Mouse (Mus musculus) spleen, postnatal 14 days (tissue): Measurements from ENCODE around the gene Epb41l1.
A peak's percentile ranks its signal among the peaks of the same experiment; 100 is the strongest.
"Not testable (repeated sequence)": the region's sequence is repeated elsewhere in the genome, so short reads cannot be mapped to it uniquely, and the experiment has no call there.

Experiments used
- DNase-seq, 2 experiments: peaks; one replicate each; pipeline ENCODE4 v3.0.0; 2021 to 2022; ENCODE audit warnings: low spot score in 2 of 2

Epb41l1 gene

DNA sequence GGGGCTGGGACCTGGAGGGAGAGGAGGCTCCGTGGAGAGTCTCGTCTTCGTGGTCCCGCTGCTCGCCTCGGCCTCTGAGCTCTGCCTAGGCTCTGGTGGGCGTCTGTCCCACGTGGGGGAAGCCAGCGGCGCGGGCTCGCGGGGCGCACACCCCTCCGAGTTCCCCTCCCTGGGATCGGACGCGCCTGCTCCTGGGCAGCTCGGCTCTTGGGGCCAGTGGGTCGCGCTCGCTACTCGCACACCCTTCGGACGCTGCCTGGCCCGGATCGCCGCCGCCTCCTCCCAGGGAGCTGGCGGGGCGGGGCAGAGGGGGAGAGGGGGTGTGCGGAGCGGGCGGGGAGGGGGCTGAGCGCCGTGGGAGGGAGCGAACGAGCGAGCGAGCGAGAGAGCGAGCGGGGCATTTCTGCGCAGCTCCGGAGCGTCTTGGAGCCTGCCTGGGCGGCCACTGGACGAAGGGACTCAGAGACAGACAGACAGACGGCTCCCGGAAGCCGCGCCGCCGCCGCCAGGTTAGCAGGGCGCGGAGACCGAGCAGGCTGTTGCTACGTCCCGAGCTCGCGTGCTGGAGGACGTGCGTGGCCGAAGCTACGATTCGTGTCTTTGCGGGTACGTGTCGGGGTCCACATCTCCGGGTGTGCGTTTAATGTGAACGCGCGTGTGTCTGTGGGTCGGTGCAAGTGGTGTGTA is at the start of gene Epb41l1:
Gene Epb41l1 (plus strand): TSS at position 216 of the 687 bp plus-strand sequence.
- DNase-seq = no peak

DNA sequence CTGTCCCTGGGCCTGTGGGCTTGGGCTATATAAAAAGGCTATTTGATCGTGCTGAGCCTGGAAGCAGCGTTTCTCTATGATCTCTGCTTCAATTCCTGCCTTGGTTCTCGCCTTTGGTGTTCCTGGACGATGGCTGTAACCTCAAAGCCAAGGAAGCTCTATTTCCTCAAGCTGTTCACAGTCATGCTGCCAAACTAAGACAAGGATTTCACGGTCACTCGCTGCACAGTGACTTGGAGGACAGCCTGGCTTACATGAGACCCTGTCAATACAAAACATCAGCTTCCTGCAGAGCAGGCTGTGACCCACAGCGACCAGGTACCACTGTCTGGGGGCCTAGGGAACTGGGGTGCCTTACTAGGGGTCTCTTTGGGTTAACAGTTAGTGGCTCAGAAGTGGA is 43.8 kb upstream of the Epb41l1 start:
- no peak for DNase-seq

DNA sequence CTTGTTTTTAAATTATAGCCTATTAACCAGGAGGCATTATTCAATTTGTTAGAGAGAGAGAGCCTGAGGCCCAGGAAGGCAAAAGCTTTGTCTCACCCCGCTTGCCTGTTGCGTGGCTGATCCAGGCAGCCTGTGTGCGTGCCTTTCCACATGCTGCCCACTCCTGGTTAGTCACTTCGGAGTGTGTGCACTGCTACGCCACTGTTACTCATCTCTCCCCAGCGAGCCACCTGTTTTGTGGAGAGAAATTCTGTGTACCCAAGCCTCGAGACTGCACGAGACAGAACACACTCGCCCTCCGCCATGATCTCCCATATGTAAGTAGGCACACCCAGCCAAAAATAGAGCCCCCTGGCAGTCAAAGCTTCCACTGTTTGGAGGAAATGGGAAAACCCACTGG is 40.8 kb upstream of the Epb41l1 start:
- DNase-seq = no peak

DNA sequence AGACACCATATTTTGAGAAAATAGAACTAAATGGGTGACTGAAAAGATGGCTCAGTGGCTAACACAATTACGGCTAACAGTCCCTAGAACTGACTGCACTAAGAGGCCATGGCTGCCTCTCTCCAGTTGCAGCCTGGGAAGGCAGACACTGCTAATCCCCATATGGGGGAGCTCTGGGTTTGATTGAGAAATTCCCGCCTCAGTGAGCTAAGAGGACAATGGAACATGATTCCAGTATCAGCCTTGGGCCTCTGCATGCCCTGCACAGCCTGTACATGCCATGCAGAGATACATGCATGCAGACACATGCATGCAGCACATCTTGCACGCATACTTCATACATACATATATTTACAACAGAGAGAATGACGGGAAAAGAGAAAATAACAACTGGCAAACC is 39.4 kb upstream of the Epb41l1 start:
- no peak for DNase-seq

DNA sequence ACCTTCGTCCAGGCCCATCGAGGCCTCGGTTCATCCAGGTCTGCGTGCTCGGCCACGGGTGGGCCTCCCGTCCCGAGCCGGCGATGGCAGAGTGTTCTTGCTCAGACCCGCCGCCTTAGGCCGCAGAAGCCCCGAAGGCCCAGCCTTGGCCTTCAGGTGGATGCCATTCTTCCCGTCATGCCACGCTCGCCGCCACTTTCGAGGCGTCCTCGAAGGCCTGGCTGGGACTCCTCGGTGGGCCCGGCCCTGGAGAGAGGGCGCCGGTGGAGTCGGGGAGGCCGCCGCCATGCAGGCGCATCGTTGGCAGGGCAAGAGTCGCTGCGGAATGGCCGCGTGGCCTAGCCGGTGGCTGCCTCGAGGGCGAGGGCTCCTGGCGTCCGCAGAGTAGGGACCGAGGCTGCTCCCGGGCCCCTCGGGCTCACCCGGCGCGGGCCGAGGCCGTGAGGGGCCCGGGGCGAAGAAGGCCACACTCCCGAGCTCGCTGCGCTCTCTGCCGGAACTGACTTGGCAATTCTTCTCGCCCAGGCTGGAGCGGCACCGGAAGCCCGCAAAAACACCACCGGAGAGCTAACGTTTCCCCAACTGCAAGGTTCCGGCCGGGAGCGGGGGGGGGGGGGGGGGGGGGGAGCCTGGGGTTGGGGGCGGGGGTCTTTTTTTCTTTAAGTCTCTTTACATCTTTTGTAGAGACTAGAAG is 28.1 kb upstream of the Epb41l1 start:
- DNase-seq = peak; percentile 42 to 64

DNA sequence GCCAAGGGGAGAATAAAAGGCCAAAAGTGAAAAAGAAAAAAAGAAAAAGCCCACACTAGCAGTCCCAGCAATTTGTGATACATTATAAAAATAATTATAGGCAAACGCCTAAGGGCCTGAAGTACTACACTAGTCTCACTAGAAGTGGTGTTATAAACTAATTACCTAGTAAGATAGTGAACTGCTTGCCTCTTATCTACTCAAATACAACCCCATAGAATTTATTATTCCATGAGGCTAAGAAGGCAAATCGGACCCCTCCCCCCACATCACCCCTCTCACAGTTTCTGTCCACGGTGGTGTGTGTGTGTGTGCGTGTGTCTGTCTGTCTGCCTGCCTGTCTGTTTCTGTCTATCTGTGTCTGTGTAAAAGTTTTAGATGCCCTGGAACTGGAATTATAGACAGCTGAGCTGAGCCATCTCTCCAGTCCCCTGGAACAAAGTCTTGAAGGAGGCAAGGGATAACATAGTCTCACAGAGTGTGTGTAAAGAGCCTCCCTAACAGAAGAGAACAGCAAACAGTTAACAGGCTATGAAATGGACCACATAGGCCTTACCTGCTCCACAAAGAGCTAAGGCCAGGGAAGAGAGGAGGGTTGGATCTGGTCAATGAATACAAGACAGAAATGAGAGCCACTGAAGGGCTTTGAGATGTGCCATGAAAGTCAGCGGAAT is 27.4 kb upstream of the Epb41l1 start:
- DNase-seq = no peak

DNA sequence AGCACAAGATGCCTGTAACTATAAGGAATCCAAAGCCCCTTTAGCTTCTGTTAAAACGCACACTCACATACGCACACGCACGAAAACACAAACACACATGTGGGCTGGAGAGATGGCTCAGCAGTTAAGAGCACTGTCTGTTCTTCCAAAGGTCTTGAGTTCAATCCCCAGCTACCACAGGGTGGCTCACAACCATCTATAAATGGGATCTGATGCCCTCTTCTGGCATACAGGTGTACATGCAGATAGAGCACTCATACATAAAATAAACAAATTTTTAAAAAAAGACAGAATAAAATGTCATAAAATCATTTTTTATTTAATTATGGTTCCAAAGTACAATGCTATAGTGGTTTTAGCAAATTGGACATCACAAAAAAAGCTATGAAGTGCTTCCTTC is 26.4 kb upstream of the Epb41l1 start:
- no peak for DNase-seq

DNA sequence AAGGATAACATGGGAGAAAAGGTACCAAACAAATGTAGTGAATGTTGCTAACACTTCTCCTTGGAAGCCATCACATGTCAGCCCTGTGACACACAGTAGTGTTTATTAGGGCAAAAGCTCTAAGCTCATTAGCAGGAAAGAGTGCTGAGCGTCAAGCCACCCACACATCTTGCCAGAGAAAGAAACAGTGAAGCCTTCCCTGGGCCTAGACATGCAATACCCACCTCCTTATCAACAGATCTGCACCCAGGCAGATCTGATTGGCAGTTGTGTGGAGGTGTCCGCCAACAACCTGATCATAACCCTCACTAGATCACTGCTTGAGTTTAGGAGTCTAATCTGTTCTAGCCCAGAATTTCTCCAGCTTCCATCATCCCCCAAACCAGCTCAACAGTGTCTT is 24.6 kb upstream of the Epb41l1 start:
- no peak for DNase-seq

DNA sequence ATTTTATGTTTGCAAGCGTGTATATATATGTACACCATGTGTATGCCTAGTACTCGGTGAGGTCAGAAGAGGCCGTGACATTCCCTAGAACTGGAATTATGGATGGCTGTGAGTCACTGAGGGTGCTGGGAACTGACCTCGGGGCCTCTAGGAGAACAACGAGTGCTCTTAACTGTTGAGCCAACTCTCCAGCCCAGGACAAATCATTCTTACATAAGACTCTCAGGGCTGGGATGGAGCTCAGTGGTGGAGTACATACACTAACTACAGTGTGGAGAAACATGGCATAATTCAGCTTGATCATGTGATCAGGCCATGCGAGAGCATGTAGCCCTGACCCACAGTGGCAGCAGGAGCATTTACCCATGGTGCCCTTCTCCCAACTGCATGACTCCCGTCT is 22.7 kb upstream of the Epb41l1 start:
- DNase-seq = no peak

DNA sequence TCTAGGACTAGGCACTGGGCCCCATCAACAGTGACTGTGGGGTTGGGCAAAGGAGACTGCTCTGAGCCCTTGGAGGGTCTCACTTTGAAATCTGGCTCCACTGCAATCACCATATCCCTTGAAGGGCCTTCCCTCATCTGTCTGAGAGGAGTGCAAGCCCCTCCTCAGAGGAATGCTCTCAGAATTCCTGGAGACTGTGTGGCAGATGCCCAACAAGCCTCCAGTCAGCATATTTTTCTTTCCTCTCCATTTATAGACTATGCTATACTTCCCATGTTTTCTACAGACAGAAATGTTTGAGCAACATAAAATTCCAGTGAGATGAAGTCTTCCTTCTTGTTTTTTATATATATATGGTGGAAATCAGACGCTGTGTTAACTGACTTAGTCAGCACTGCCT is 21.2 kb upstream of the Epb41l1 start:
- no peak for DNase-seq

DNA sequence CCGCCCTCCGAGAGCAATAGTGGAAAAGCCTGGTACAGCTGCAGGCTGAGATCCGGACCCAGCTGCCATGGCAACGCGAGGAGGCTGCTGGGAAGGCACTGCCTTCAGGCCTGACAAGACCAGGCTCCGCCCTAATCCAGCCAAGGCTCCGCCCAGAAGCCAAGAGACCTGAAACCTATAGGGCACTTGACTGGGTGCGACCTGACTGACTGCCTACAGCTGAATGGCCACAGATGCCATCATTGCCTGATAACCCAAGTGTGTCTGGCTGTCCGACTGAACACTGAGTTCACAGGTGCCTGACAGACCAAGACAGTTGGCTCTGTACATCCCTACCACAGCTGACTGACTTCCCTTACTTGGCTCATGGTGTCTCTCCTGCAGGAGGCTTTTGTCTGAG is 19.4 kb upstream of the Epb41l1 start:
- DNase-seq = peak; percentile 28 to 47

DNA sequence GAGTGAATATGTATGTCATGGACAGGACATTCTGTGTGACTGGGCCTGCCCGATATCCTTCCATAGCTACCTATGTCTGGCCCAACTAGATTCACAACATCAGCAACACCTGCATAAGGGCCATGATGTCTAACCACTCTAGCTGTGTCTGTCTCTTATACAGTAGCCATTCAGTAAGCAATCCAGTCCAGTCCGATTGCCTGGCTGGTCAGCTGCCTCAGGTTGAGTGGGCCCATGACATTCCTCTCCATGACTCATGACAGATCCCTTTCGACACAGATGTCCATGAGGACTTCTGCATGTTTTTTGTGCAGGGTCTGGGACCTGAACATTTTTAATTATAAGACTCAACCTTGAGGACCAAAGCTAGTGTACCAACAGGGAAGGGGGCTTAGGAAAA is 18.7 kb upstream of the Epb41l1 start:
- DNase-seq = no peak

DNA sequence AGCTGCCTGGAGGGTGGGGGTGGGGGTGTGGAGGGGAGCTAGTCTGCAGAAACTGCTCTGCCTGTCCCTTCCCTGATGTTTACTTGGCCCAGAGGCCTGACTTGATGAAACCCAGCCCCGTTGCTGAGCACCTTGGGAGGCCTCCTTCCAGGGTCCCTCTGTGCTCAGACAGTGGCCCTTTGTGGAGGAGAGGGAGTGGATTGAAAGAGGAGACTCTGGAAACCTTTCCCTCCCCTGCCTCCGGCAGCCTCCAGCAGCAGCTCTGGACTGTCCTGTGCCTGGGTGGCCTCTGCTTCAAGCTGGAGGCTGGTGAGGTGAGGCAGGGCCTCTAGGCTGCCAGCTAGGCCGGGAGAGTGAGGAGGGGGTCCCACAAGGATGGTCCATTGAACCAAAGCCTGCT is 13.7 kb upstream of the Epb41l1 start:
- DNase-seq = no peak

DNA sequence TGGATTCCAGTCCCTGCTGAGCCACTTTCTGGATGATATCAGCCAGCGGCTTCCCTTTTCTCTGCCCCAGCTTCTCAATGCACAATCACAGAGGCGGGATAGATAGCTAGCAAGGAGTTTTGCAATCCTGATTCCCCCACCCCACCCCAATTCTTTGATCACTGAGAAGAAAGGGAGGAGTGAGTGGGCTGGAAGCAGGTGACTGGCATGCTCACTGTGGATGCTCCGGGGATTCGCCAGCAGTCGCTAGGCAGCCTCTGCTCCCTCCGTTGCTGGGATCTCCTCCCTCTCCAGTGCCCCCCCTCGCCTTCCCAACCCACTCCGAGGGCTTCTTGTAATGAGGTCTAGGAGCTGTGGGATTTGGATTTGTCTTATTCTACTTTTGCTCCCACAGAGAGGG is 12.5 kb upstream of the Epb41l1 start:
- no peak for DNase-seq

DNA sequence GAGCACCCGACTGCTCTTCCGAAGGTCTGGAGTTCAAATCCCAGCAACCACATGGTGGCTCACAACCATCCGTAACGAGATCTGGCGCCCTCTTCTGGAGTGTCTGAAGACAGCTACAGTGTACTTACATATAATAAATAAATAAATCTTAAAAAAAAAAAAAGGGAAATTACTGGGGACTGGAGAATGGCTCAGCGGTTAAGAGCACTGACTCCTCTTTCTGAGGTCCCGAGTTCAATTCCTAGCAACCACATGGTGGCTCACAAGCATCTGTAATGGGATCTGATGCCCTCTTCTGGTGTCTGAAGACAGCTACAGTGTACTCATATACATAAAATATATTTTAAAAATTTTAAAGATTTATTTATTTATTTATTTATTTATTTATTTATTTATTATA is 9.4 kb upstream of the Epb41l1 start:
- DNase-seq = not testable (repeated sequence)

DNA sequence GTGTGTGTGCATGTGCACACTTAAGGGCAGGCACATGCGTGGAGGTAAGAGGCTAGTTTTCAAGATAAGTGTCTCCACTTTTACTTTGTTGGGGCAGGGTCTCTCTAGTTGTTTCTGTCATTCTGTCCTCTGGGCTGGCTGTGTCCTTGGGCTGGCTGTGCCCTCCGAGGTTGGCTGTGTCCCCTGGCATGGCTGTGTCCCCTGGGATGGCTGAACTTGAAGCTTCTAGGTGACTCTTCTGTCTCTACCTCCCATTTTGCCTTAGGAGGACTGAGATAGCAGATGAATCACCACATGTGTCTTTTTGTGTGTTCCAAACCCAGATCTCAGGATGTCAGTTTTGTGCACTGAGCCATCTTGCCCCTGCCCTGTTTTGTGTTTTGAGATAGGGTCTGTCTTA is 5.7 kb upstream of the Epb41l1 start:
- no peak for DNase-seq

DNA sequence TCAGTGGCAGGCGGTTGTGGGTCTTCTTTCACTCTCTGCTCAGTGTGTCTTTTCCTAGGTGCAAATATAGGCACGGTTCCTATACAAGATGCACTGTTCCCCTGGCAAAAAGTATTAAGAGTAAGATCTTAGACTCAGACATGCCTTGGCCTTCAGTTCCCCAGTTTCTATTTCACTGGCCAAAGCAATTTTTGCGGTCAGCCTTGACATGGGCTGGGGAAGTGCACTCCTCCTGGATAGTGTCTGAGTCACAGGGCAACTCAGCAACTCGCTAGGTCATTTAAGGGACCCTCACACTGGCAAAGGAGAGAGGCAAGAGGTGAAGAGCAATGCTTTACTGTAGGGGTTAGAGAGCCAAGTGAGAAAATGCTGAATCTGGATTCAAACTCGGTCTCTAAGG is 5.0 kb upstream of the Epb41l1 start:
- no peak for DNase-seq

DNA sequence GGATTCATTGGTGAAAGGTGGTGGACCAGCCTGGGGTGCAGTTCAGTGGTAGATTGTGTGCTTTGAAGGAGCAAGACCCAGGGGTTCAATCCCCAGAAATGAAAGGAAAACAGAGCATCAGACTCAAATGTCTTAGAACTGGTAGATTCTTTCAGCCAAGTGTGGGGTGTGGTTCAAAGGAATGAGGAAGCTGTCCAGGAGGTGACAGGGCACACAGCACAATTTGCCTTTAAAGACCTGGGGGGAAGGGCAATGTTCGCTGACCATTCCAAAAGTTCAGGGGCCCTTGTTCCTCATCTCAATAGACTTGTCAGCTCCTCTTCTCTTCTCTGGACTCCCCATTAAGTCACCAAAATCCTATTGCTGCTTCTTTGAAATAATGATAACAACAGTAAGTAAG is 3.5 kb upstream of the Epb41l1 start:
- DNase-seq = no peak

DNA sequence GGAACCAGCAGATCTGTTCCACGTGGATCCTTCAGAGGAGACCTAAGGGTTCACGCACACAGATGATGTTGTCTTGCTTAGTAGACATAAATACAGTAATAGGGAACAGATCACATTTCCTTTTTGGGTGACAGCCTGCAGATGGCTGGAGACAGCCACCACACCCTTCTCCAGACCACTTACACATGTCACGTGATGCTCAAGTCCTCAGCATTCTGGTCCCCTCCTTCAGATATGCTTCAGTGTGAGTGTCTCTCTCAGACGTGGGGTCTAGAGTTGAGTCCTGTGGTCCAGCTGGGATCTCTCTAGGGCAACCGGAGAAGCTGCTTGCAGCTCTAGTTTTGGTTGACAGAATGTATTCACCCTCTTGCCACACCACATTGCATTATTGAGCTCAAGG is 2.2 kb upstream of the Epb41l1 start:
- no peak for DNase-seq

DNA sequence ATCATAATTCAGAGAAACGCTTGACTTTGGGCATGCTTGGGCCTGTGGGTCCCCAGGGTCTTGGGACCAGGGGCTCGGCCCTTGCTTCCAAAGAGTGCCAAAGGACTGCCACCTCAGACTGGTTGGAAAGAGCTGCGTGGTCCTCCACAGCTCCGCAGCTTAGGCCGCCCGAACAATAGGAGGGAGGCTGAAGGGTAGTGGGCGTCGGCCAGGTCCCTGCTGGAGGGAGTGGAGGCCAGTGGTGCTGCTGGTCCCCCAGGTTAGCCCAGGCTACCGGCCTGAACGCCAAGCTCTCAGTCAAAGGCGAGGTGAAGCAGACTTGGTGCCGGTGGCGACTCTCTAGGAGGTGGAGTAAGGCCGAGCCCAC is 399 bp upstream of the Epb41l1 start:
- no peak for DNase-seq

DNA sequence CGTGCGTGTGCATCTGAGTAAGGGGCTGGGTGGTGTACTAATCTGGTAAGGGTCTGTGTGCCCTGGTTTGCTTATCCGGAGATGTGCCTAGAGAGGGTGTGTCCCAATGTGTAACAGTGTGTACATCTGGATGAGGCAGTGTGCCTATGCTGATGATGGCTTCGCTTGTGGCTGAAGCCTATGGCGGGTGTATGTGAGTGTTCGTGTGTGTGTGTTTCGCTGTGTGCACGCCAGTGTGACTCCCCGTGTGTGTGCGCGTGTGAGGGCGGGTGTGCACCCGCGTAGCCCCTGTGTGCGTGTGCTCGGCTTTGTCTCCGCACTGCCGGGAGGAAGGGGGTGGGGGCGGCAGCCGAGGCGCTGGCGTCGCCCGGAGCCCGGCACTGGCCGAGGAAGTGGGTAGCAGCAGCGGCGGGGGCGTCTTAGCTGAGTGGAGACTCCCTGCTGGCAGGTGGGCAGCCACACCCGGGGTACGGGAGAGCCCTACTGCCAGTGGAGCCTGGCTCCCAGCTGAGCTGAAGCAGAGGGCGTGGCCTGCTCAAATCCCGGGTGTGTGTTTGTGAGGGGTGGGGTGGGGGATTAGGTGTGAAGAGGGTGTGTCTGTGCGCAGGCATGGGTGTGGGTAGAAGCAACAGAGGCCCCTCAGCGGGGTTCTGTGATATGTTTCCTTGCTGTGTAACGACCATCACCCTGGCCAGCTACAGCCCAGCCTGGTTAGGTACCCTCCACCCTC is 837 bp downstream of the Epb41l1 start:
- no peak for DNase-seq

DNA sequence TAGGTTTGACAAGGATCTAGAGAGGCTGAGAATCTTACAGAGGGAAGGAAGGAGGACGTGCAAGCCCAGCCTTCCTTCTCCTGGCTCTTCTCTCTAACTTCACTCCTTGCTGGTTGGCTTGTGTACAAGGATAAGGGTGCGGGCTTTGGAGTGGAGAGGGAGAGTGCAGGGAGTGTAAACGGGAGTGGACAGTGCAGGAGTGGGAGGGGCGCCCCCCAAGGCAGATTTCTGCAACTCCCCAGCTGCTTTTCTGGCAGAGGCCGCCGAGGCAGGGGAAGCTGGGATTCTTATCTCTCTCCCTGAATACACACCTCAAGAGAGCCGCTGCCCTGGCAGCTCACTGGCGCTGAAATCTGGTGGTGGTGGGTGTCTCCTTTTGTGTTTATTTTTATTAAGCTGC is 1.9 kb downstream of the Epb41l1 start:
- DNase-seq = no peak

DNA sequence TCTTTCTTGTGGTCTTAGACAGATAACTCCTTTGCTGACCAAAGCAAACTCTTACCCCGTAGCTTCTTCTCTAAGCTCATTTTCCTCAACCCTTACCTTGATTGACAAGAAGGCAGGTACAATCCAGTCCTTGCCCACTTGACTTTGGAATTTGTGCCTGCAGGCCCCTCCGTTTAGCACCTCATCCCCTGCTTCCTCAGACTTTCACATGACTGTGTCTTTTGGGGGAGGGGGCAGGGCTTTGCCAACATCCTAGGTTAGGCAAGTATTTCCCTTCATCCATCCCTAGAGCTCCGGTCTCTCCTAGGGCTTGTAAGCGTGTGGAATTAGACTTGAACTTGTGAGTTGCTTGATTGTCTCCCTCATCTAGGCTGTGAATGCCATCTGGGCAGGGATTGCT is 3.0 kb downstream of the Epb41l1 start:
- DNase-seq = no peak
